Mouse (Mus musculus): Measurements from ENCODE around the gene Podxl2.

Gene Podxl2

DNA sequence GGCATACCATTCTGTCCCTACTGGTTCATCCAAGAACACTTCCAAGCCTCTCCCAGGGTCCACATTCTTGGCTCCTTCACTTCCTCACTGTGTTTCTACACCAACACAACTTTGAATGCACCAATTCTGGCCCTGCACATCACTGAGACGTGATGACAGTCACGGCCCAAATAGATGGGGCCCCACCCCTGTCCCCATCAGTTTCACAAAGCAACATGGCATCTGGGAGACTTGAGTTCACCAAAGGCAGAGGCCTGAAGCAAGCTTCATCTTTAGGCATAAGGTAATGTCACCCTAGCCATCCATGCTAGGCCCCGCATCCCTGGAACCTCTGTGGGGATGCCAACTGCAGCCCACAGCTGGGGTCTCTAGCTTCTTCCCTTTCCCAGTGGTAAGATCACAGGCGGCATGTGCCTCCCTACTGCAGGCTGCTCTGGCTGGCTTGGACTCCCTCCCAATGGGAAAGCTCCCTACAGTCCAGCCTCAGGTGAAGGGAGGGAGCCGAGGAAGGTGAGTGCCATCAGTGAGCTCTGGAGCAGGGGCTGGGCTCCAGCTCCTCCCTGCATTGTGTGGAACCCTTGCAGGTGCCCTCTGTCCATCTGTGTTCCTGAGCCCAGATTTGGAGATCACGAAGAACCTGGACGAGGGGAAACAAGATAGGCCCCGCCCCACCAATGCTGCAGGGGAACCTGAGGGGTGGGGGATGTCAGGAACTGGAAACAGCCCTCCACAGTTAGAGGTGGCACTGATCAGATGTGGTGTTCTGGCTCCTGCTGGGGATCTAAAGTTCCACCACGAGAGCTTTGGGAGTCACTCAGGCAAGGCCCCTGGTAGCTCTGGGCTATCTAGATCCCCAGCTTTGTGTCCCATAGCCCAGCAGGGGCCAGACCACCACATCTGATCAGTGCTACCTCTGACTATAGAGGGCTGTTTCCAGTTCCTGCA is 30.8 kb downstream of the Podxl2 start:
- no peak for DNase-seq (ENCODE audit: low spot score)

DNA sequence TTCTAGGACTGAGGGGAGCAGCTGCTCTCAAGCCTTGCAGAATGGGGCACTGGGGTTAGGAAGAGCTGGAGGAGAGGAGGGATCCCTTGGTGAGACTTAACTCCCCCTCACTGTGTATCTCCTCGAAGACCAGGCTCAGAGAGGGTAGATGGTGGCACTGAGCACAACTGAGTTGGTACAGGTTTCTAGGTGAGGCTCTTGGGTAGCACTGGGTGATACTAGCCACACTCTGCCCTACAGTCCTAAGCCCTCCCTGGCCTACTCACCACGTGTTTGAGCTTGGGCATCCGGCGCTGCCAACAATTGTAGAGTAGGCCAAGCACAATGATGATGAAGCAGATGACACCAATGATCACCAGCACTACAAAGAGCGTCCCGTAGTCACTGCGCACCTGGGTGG is 31.6 kb downstream of the Podxl2 start:
- DNase-seq (ENCODE audit: low spot score), result no peak

DNA sequence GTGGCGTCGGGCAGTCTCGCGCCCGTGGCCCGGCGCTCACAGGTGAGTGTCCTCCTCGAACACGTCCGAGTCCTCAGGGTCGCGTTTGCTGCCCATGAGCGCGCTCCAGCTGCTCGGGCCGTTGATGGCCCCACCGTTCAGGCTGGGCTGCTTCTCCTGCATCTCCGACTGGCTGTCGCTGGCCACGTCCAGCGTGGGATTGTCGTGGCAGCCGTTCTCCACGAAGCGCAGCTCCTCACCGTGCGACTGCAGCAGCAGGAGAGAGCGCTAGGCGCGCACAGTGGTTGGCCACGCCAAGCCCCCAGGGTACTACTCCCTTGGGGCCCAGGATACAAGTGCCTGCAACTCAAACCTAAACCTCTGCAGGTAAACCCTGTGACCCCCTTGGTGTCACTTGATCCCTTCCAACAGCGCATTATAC is 32.1 kb downstream of the Podxl2 start:
- peak; percentile 25 for DNase-seq (ENCODE audit: low spot score)

DNA sequence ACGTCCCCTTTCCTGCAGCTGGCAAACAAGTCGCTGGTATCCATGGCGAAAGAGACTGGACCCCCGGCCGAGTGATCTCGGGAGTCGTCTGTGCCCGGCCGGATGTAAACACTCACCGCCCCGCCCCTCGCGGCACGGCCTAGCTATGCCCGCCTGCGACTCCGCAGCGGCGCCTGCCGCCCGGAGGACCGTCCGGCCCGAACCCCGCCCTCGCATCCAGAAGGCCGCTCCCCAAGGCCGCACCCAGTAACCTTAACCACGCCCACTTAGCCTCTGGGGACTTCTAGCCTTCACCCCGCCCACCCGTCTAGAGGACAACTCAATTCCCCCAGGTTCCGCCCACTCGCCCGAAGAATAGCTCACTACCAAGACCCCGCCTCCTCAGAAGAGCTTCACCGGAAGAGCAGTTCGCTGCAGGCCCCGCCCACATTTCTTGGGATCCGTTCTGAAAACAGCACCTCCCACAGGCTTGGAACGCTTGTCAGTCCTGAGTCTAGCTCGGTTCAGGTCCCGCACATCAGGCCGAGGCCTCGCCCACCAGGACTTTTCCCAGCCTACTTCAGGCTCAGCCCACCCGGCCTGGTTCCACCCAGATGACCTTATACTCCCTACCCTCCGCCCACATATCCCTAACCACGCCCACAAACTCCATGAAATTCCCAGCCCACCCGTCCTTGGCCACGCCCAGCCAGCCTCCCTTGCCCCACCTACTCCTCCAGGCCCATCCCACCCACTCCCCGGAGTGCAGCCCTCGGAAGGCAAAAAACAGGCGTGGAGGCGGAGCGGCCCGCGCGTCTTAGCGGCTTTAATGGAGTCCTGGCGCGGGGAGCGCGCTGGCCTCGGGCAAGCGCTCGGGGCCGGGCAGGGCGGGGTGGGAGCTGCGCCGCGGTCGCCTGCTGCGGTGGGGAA is 32.8 kb downstream of the Podxl2 start, which contains the start of gene Abtb1:
Gene Abtb1 (minus strand): TSS at position 204 of the 909 bp plus-strand sequence.
- DNase-seq (ENCODE audit: low spot score), result peak; percentile 99

DNA sequence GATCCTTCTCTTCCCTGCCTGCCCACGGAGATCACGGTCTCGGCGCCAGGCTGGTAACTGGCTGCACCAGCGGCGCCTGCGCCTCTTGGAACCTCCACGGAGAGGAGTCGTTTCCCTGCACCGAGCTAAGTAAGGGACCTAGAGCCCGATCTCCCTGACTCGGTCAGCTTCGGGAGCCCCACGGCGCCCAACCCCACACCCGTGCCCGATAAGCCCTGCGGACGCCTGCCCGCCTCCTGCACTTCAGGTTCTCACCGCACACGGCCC is 33.4 kb downstream of the Podxl2 start:
- DNase-seq (ENCODE audit: low spot score), result no peak

DNA sequence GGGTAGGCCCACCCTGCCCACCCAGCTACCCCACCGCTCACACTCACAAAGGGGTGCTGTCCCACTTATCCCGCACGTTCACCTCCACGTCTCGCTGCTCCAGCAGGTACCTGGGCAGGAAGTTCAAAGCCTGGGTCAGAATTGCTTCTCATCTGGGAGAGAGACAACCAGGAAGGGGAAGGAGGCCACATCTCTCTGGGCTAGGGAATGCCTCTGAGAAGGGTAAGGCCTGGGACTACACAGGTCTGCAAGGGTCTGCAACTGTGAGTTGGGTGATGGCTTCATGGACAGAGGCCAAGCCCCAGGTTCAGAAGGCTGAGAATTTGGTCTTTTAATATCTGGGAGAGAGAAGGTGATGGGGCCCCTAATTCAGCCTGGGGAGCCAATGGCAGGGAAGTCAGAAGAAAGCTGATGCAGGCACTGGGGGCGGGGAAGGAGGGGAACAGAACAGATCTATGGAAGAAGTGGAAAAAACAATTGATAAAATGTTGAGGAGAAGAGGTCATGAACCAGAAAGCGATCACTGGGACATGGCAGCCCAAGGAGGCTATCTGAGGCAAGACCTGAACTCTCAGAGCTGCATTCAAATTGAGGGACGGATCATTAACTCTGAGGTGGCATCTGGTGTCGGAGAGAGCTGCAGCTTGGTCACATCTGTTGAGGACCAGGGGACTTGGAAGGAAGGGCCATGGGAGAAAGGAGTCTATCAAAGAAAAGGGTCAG is 33.9 kb downstream of the Podxl2 start:
- no peak for DNase-seq (ENCODE audit: low spot score)

DNA sequence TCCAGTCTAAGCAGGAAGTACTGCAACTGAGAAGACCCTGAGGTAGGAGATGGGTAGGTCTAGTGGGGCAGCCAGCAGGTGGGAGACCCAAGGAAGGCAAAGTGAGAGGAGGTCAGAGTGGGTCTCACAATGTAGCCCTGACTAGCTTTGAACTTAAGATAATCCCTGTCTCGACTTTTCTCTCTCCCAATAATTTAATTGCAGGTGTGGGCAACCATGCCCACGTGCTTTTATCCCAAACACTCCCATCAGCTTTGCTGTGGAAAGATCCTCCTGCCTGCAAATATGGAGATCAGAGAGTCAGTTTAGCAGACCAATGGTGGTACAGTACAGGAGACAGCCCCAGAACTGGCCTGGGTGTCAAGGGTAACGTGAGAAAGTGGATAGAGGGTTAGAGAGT is 34.6 kb downstream of the Podxl2 start:
- no peak for DNase-seq (ENCODE audit: low spot score)

DNA sequence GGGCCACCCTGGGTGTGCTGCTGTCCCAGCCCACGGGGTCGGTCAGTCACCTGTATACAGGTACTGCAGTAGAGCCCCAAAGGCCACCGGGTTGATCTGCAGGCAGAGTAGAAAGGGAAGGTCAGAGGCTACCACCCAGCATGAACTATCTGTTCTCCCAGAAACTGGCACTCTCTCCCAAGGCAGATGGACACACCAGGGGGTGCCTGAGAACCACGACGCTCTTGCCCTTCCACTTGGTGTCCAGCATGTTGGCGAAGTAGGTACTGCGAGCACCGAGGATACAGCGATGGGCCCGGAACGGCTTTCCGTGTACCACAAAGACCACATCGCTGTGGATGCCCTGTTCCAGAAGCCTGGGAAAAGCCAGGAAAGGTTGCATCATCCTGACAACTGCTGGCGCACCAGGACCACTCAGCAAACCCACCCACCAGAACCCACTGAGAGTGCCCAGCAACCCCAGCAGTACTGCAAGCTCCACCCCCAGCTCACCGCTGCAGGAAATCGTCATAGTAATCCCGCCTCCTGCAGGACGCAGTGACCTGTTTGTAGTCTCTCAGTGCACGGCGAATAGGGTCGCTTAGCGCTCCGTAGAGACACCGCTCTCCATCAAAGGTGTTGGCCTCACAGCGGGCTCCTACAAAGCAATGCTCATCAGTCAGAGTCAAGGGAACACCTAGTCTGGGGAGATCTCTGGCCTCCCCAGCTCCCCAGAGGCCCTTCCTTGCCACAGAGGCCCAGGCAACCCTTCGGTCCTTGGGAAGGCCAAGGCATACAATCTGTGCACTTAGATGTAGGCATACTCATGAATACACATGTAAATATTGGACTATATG is 35.5 kb downstream of the Podxl2 start:
- no peak for DNase-seq (ENCODE audit: low spot score)

DNA sequence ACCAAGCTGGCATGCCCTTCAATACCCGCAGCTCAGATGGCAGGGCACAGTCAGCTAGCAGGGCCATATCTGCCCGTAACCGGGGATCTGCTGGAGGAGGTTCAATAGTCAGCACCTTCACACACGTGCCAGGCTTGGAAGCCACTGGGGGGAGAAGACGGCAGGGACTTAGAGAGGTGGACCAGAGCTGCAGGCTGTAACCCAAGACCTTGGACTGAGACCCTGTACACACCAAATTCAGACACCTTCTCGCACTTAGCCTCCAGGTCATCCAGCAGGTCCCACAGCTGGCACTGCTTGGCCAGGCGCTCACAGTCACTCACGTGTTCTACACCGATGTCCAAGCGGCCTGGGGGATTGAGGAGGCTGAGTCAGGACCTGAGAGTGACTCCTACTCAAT is 36.2 kb downstream of the Podxl2 start:
- DNase-seq (ENCODE audit: low spot score), result no peak

DNA sequence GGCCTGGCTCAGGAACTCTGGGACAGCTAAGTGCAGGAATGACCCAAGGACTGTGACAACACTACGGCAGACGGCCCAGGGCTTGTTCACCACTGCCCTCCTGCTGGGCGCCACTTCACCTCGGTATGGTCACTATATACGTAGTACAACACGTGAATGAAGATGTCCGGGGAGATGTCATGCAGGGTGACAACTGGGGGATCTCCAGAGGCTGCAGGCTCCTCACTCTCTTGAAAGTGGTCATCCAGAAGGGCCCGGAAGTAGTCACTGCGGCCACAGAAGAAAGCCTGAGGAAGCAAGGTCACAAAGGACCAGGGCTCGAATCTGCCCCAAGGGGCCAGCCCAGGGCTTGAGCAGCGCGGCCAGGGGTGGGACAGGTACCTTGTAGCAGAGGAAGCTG is 36.8 kb downstream of the Podxl2 start:
- no peak for DNase-seq (ENCODE audit: low spot score)

DNA sequence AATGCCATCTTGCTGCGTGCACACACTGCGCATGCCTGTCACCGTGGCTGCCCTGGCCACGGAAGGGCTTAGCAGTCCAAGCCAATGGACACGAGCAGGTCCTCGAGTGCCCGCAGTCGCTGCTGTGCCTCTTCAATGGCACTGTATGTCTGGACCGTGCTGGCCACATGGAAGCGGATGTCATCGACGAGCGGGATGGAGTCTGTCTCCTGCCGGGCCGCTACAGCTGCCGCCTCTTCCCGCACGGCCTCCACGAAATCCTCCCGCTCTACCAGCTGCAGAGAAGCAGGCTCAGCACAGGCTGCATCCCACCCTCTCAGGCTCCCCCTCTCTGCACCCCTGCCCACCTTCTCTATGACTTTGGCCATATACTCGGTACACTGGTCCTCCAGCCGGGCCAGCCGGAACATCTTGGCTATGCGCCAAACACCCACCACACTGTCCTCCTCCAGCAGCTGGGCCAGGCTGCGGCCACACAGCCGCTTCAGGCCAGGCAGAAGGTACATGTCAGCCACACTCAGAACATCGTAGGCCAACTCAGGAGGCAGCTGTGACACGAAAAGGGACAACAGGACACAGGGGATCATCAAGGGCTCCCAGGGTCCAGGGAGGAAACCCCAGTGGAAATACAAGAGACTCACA is 38.5 kb downstream of the Podxl2 start:
- DNase-seq (ENCODE audit: low spot score), result no peak

DNA sequence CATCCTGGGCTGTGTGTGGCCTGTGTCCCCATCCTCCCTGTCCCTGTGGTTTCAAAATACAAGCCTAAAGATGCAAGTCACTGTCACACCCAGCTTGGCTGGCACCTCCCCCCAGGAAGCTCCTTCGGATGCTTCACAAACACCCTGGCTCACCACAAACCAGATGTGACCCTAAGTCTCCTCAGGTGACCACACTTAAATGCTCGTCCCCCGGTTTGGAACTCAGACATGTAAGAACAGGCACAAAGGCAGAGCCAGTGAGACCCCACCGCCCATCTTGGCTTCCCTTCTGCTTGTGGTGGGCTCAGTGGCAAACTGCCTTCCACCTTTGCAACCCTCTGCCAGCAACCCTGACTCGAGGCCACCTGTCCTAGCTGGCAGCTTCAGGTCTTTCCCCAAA is 39.8 kb downstream of the Podxl2 start:
- no peak for DNase-seq (ENCODE audit: low spot score)

DNA sequence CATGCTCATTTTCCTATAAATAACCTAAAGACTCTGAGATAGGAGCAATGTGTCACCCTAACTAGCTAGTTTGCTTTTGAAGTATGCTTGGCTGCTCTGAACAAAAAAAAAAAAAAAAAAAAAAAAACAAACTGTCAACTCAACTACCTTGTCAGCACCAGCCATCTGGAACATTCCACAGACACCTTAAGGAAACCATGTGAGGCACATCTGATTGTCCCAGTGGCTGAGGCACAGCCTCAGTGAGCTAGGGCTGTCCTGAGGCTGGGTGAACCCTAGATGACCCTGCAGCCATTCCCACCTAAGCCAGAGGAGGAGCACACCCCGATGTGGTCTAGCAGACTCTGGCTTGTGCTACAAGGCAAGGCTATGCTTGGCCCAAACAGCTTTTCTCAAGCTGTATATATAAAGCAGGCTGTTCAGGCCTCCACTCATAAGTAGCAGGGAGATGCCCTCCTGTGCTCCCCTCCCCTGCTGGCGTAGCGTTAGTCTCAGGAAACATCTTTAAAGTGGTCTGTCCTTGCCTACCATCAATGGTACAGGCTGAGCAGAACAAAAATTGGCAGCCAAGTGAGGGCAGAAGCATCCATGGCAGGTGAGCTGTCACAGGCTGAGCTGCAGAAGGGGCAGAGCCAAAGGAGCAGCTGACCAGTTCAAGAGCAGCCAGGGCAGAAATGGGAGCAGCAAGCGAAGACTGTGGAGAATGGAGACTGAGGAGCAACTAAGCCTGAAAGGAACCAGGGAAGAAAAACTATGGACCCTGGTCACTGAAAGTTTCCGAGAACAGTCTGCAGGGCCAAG is 41.3 kb downstream of the Podxl2 start:
- no peak for DNase-seq (ENCODE audit: low spot score)

DNA sequence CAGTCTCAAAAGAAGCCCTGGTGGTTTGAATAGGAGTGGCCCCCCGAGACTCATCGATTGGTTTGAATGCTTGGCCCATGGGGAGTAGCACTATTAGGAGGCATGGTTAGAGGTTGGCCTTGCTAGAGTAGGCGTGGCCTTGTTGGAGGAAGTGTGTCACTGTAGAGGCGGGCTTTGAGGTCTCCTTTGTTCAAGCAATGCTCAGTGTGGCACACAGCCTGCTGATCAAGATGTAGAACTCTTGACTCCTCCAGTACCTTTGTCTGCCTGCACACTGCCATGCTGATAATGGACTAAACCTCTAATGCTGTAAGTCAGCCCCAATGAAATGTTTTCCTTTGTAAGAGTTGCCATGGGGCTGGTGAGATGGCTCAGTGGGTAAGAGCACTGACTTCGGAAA is 42.2 kb downstream of the Podxl2 start:
- no peak for DNase-seq (ENCODE audit: low spot score)

DNA sequence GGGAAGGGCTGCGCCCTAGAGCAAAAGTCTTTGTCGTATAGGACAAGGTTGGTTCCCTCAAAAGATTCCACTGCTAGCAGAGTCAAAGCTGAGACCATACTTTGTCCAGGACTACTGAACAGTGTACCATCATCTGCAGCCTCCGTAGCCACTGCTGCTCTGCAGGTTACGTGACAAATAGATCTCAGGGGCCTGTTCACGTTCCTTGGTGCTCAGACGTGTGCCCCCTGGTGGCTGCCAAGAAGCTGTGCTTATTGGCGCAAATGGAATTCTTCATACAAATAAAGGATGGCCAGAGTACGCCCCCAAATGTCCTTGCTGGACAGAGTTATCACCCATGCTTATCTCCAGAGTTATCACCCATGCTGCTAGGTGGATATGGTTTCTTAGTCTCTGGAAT is 43.4 kb downstream of the Podxl2 start:
- DNase-seq (ENCODE audit: low spot score), result peak; percentile 43

DNA sequence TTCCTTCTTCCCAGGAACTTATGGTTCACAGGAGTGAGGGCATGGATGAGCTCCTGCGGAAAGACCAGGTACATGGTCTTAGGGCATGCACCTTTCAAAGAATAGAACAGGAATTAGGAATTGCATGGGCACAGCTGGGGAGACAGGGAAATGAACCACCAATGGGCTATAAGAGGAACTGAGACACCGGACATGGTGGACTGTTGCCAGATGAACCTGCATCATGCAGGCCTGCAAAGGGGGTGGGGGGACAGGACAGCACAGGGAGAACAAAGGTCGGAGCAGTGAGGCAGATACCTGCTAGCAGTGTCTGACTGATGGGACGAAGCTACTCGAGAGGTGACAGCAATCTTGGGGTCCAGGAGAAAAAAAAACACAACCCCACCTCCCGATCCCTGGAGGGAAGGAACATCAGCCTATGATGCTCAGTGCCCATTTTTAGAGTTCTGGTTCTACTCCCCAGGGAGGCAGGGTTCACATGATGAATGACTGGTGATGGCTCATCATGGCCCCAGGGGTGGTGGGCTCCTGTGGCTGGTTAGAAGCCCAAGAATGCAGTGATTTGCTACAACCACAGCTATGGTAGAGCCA is 44.6 kb downstream of the Podxl2 start:
- no peak for DNase-seq (ENCODE audit: low spot score)

DNA sequence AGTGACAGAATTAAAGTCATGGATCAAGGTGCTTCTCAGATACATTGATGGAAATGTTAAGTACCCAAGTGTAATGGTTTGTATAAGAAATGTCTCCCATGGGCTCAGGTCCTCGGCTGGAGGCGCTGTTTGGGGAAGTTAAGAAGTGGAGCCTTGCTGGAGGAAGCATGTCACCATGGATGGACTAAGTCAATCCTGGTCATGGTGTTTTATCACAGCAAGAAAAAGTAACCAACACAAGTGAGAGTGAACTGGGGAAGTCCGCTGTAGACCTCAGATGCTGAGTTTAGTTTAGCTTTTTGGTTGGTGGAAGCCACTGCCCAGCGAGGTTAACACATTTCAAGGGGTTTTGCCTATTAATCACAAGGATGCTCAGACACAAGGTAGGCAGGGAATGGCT is 45.3 kb downstream of the Podxl2 start:
- DNase-seq (ENCODE audit: low spot score), result no peak

DNA sequence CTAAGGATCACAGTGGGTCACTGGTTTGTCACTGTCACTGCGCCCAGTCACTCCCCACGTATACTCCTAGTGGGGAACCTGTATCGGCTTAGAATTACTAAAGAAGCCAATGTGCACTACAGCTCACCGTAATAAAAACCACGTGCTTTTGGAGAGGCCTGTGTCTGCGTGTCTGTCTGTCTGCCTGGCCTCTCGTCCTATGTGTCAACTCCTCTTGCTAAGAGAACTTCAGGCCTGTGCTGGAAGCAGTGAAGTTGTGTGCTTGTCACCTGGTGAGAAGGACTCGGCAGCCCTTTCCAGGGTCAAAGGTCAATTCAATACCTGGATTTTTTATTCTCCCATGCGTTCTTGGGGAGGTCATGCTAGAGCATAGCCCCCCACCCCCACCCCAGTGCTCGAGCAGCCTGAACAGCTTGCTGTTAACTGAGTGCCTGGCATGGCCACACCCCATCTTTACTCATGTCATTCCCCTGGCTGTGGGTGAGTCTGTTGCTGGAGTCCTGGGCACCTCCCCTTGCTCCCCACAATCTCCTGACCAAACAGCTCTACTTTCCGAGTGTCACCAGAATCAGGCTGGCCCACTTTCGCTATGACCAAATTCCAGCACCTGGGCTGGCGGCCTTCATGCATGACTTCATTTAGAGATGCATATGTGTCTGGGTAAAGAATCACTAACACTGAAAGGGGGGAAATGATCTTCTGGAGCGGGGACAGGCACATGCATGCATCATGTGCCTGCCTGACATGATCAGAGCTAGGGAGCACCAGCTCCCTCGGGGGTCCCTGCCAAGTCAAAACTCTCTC is 46.4 kb downstream of the Podxl2 start:
- no peak for DNase-seq (ENCODE audit: low spot score)
